Mouse (Mus musculus) embryonic fibroblast, embryonic 13.5 days (primary cell): ENCODE results near the gene Apoh.

Experiments used
- CTCF ChIP-seq: IDR thresholded peaks from 2 replicates; pipeline ENCODE4 v1.5.1; 2011; ENCODE audit warnings: mild to moderate bottlenecking, control low read depth, low read length, moderate library complexity, borderline replicate concordance; ENCODE audit not compliant: insufficient read depth
- POLR2A ChIP-seq: IDR thresholded peaks from 2 replicates; pipeline ENCODE4 v1.6.1; 2011; ENCODE audit warnings: low read depth, mild to moderate bottlenecking, control low read depth, low read length, moderate library complexity

DNA sequence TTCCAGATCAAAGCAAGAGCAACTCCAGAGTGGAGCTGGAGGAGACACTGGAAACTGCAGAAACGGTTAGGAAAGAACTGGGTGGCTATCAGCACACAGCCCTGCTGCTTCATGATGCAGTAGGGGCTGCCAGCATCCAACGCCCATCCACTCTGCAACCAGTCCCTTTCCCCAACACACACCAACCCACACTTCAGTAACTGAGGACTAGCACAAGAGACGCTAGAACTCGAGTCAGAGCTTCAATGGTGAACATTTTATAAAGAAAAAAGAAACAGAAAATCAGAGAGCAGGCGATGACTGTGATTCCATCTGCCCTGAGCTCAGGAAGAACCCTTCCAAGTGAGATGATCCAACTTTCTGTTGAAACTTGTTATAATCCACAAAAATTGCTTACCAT is 30.6 kb upstream of the Apoh start:
- TF ChIP-seq CTCF (no peak), POLR2A (no peak)
